Mouse (Mus musculus): ENCODE measurements at regions not wholly inside any gene's neighbourhood (a gene's known extent, or its start where the extent isn't known, plus 50 kb on each side); places are given as distances from the start of the nearest gene placed in this dataset.
A peak's percentile ranks its signal among the peaks of the same experiment; 100 is the strongest.

GRCm38 (mm10) chr2:128313948-128314347, 188.1 kb downstream of the Bcl2l11 start:
- TF ChIP-seq CTCF (IDR thresholded peaks at IDR 0.05; ENCODE audit: low read depth) (no peak), EP300 (IDR thresholded peaks at IDR 0.05; ENCODE audit: low read depth) (no peak)
- no peak for DNase-seq (ENCODE audit: low spot score)
- Histone ChIP-seq H3K9ac (replicated peaks; ENCODE audit: low read depth, low read length) (no peak overlapping the region), H3K4me2 (ENCODE audit: low read depth, low read length) (no peak overlapping the region), H3K4me3 (ENCODE audit: low read depth, low read length) (no peak overlapping the region), H3K9me3 (replicated peaks; ENCODE audit: control insufficient read depth, low read length) (no peaks in the 10 kb centered on the region), H3K4me1 (ENCODE audit: control insufficient read depth, insufficient read depth) (peaks cover 40% of the 10 kb centered on the region), H3K27me3 (ENCODE audit: control insufficient read depth, insufficient read depth, low read length) (no peaks in the 10 kb centered on the region), H3K36me3 (replicated peaks; ENCODE audit: control insufficient read depth, insufficient read depth, low read length) (no peaks in the 10 kb centered on the region), H3K27ac (ENCODE audit: low read depth) (0 out of 2 replicates have a peak overlapping the region, but pooled peaks have one; percentile 90)
- ATAC-seq (ENCODE audit: insufficient read depth, low read depth), result no peak
- 93% methylated on average over 1 of the region's 1 CpGs for WGBS

- Histone ChIP-seq H3K4me2 (ENCODE audit: low read depth, low read length) (no peak overlapping the region), H3K4me1 (ENCODE audit: control insufficient read depth, insufficient read depth) (peaks cover 38% of the 10 kb centered on the region), H3K36me3 (replicated peaks; ENCODE audit: control insufficient read depth, insufficient read depth, low read length) (no peaks in the 10 kb centered on the region), H3K27me3 (ENCODE audit: control insufficient read depth, insufficient read depth, low read length) (no peaks in the 10 kb centered on the region), H3K9me3 (replicated peaks; ENCODE audit: control insufficient read depth, low read length) (no peaks in the 10 kb centered on the region), H3K27ac (ENCODE audit: low read depth) (no peak overlapping the region), H3K4me3 (ENCODE audit: low read depth, low read length) (no peak overlapping the region), H3K9ac (replicated peaks; ENCODE audit: low read depth, low read length) (no peak overlapping the region)
- no peak for DNase-seq (ENCODE audit: low spot score)
- TF ChIP-seq CTCF (IDR thresholded peaks at IDR 0.05; ENCODE audit: low read depth) (no peak), EP300 (IDR thresholded peaks at IDR 0.05; ENCODE audit: low read depth) (no peak)
- ATAC-seq (ENCODE audit: insufficient read depth, low read depth), result no peak
- 43% methylated on average over 2 of the region's 2 CpGs for WGBS
Observed at GRCm38 (mm10) chr2:128316516-128316915, 190.7 kb downstream of the Bcl2l11 start.

GRCm38 (mm10) chr2:128318266-128318665, 192.4 kb downstream of the Bcl2l11 start:
- no peaks in the 10 kb centered on the region for H3K36me3 ChIP-seq (replicated peaks; ENCODE audit: control insufficient read depth, insufficient read depth, low read length)
- DNase-seq (ENCODE audit: low spot score), result no peak
- H3K27me3 ChIP-seq (ENCODE audit: control insufficient read depth, insufficient read depth, low read length), result no peaks in the 10 kb centered on the region
- no peak overlapping the region for H3K4me2 ChIP-seq (ENCODE audit: low read depth, low read length)
- no peaks in the 10 kb centered on the region for H3K9me3 ChIP-seq (replicated peaks; ENCODE audit: control insufficient read depth, low read length)
- H3K27ac ChIP-seq (ENCODE audit: low read depth), result no peak overlapping the region
- peaks cover 36% of the 10 kb centered on the region for H3K4me1 ChIP-seq (ENCODE audit: control insufficient read depth, insufficient read depth)
- 78% methylated on average over 4 of the region's 4 CpGs for WGBS
- no peak for ATAC-seq (ENCODE audit: insufficient read depth, low read depth)
- no peak overlapping the region for H3K4me3 ChIP-seq (ENCODE audit: low read depth, low read length)
- TF ChIP-seq CTCF (IDR thresholded peaks at IDR 0.05; ENCODE audit: low read depth) (no peak), EP300 (IDR thresholded peaks at IDR 0.05; ENCODE audit: low read depth) (no peak)
- no peak overlapping the region for H3K9ac ChIP-seq (replicated peaks; ENCODE audit: low read depth, low read length)

DNA sequence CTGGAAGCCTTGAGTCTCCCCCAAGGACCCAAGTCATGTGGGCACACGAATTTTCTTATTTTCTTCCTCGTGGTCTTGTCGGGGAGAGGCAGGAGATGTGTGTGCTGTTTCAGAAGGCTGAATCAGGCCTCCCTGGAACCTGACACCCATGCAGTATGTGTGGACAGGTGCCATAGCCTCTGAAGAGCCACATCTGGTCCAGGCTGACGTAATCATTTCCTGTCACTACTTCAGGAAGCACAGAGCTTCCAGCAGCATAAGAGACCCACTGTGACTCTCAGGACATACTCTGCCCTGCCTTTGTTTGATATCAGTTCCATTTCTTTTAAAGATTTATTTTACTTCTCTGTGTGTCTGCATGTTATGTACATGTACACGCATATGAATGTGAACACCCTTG, 193.1 kb downstream of the Bcl2l11 start:
- Histone ChIP-seq H3K4me3 (ENCODE audit: low read depth, low read length) (no peak overlapping the region), H3K9me3 (replicated peaks; ENCODE audit: control insufficient read depth, low read length) (no peaks in the 10 kb centered on the region), H3K4me1 (ENCODE audit: control insufficient read depth, insufficient read depth) (peaks cover 33% of the 10 kb centered on the region), H3K27me3 (ENCODE audit: control insufficient read depth, insufficient read depth, low read length) (no peaks in the 10 kb centered on the region), H3K27ac (ENCODE audit: low read depth) (no peak overlapping the region), H3K9ac (replicated peaks; ENCODE audit: low read depth, low read length) (no peak overlapping the region), H3K4me2 (ENCODE audit: low read depth, low read length) (no peak overlapping the region), H3K36me3 (replicated peaks; ENCODE audit: control insufficient read depth, insufficient read depth, low read length) (no peaks in the 10 kb centered on the region)
- ATAC-seq (ENCODE audit: insufficient read depth, low read depth) (peak; percentile 36; the same call in 1 of the 2 replicates), DNase-seq (ENCODE audit: low spot score) (peak; percentile 53)
- 41% methylated on average over 5 of the region's 5 CpGs for WGBS
- TF ChIP-seq EP300 (IDR thresholded peaks at IDR 0.05; ENCODE audit: low read depth) (no peak), CTCF (IDR thresholded peaks at IDR 0.05; ENCODE audit: low read depth) (no peak)

GRCm38 (mm10) chr2:128321475-128321874, 195.6 kb downstream of the Bcl2l11 start:
- 32% methylated on average over 2 of the region's 2 CpGs for WGBS
- DNase-seq (ENCODE audit: low spot score) (peak; percentile 63), ATAC-seq (ENCODE audit: insufficient read depth, low read depth) (peak; percentile 75)
- no peak overlapping the region for H3K9ac ChIP-seq (replicated peaks; ENCODE audit: low read depth, low read length)
- no peaks in the 10 kb centered on the region for H3K27me3 ChIP-seq (ENCODE audit: control insufficient read depth, insufficient read depth, low read length)
- H3K27ac ChIP-seq (ENCODE audit: low read depth), result peak overlapping the region; percentile 54
- no peak overlapping the region for H3K4me3 ChIP-seq (ENCODE audit: low read depth, low read length)
- no peaks in the 10 kb centered on the region for H3K36me3 ChIP-seq (replicated peaks; ENCODE audit: control insufficient read depth, insufficient read depth, low read length)
- TF ChIP-seq CTCF (IDR thresholded peaks at IDR 0.05; ENCODE audit: low read depth), result no peak
- no peak for TF ChIP-seq EP300 (IDR thresholded peaks at IDR 0.05; ENCODE audit: low read depth)
- H3K9me3 ChIP-seq (replicated peaks; ENCODE audit: control insufficient read depth, low read length), result no peaks in the 10 kb centered on the region
- no peak overlapping the region for H3K4me2 ChIP-seq (ENCODE audit: low read depth, low read length)
- peaks cover 48% of the 10 kb centered on the region for H3K4me1 ChIP-seq (ENCODE audit: control insufficient read depth, insufficient read depth)
